Mouse (Mus musculus): ENCODE data around the gene Krt42.

- TF ChIP-seq POLR2A (IDR thresholded peaks at IDR 0.05; ENCODE audit: control insufficient read depth, extremely low read depth, insufficient read depth, low read length, poor library complexity) (no peak), CTCF (IDR thresholded peaks at IDR 0.05; ENCODE audit: borderline replicate concordance, control insufficient read depth, extremely low read depth, insufficient read depth, low read length, poor library complexity) (no peak)
Observed at GRCm38 (mm10) chr11:100288942-100289341, 19.3 kb upstream of the Krt42 start.
